Mouse (Mus musculus) kidney, postnatal 0 days (tissue): ENCODE data around the gene Adcy2. TPM values are rescaled to one million over a fixed set of nuclear protein-coding genes. Genes with fewer than 3 reads are reported as not detected.
A peak's percentile ranks its signal among the peaks of the same experiment; 100 is the strongest.

Experiments
- ATAC-seq: fragments of 200-750 bp; cut with Nextera tagmentation; replicated peaks from 2 replicates; pipeline ENCODE4 v1.8.0; 2017; ENCODE audit warnings: low read depth, moderate number of reproducible peaks, moderate TSS enrichment, moderate library complexity; ENCODE audit not compliant: low FRiP score
- DNase-seq: peaks from one replicate; pipeline ENCODE4 v3.0.0-alpha.2; 2016; ENCODE audit warnings: low spot score
- H3K27ac ChIP-seq: fragments of 300-500 bp; sonication (generic); 2 replicates; pipeline ENCODE4 v1.5.1; 2014; ENCODE audit warnings: mild to moderate bottlenecking
- H3K27me3 ChIP-seq: fragments of 300-500 bp; sonication (generic); 2 replicates; pipeline ENCODE4 v1.6.1; 2014; ENCODE audit warnings: low read length, mixed read lengths; ENCODE audit not compliant: insufficient read depth
- H3K36me3 ChIP-seq: fragments of 300-500 bp; sonication (generic); 2 replicates; pipeline ENCODE4 v1.6.1; 2014; ENCODE audit warnings: low read length, mixed read lengths; ENCODE audit not compliant: insufficient read depth
- H3K4me1 ChIP-seq: fragments of 300-500 bp; sonication (generic); replicated peaks from 2 replicates; pipeline ENCODE4 v1.6.1; 2014; ENCODE audit warnings: antibody characterized with exemption, low read length, mixed read lengths; ENCODE audit not compliant: insufficient read depth
- H3K4me2 ChIP-seq: fragments of 300-500 bp; sonication (generic); 2 replicates; pipeline ENCODE4 v1.6.1; 2014; ENCODE audit warnings: mild to moderate bottlenecking, low read length, moderate library complexity, mixed read lengths
- H3K4me3 ChIP-seq: fragments of 300-500 bp; sonication (generic); replicated peaks from 2 replicates; pipeline ENCODE4 v1.5.1; 2014; ENCODE audit warnings: low read depth, low read length
- H3K9ac ChIP-seq: fragments of 300-500 bp; sonication (generic); 2 replicates; pipeline ENCODE4 v1.6.1; 2014; ENCODE audit warnings: low read depth, low read length
- H3K9me3 ChIP-seq: fragments of 300-500 bp; sonication (generic); replicated peaks from 2 replicates; pipeline ENCODE4 v1.6.1; 2016; ENCODE audit warnings: low read length, inconsistent platforms, mixed read lengths
- CTCF ChIP-seq: IDR thresholded peaks from 2 replicates; pipeline ENCODE4 v1.5.1; 2016; ENCODE audit warnings: antibody characterized with exemption, low read depth, mild to moderate bottlenecking, moderate library complexity
- WGBS: fragments of 180-500 bp; shearing (Covaris S2); extraction: QIAGEN DNeasy Blood & Tissue Kit; methylation state at CpG from one replicate; pipeline ENCODE4 v1.1.7; 2014; 5-methylcytosine and 5-hydroxymethylcytosine counted together
- polyA plus RNA-seq: library from polyadenylated mRNA; unstranded; fragments of >200 nt; fragmentation: Nextera tagmentation; extraction: Ambion mirVana; gene quantifications from 2 replicates; pipeline ENCODE4 v1.2.1, GENCODE M21; 2015

Adcy2 gene
- polyA plus RNA-seq, 1 experiment from 2014 or later, result 4.0 TPM

DNA sequence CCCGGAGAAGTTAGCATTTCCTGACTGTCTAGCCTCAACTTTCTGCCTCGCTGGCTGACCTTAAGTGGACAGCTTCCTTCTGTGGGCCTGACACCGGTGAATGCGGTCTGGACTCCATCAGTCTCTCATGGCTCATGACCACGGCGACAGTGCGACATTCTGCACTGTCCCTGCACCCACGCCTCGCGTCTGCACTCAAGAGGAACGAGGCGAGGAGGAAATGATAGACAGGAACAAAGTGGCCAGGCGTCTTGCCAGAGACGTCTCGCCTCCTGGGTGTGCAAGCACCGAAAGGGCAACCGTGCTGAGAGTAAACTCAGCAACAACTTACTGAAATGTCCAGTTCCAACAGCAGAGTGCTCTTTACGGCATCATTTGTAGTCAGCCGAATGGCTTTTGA, 427.1 kb downstream of the Adcy2 start:
- Histone ChIP-seq H3K9ac (no peak overlapping the region), H3K27me3 (no peaks in the 10 kb centered on the region), H3K27ac (peak overlapping the region; percentile 87), H3K4me3 (no peak overlapping the region), H3K4me1 (peaks cover 12% of the 10 kb centered on the region), H3K9me3 (no peaks in the 10 kb centered on the region), H3K36me3 (peaks cover 21% of the 10 kb centered on the region; the same call in 1 of the 2 replicates), H3K4me2 (no peak overlapping the region)
- TF ChIP-seq CTCF, result no peak
- DNase-seq, result peak; percentile 28
- 63% methylated on average over 19 of the region's 19 CpGs for WGBS
- peak; percentile 29; the same call in 1 of the 2 replicates for ATAC-seq
